Mouse (Mus musculus) layer of hippocampus, adult 11-12 months (tissue): ENCODE data around the gene Lypd1.

Experiments used
- DNase-seq: peaks from one replicate; pipeline ENCODE4 v3.0.0; 2022; ENCODE audit warnings: low spot score

Gene Lypd1

DNA sequence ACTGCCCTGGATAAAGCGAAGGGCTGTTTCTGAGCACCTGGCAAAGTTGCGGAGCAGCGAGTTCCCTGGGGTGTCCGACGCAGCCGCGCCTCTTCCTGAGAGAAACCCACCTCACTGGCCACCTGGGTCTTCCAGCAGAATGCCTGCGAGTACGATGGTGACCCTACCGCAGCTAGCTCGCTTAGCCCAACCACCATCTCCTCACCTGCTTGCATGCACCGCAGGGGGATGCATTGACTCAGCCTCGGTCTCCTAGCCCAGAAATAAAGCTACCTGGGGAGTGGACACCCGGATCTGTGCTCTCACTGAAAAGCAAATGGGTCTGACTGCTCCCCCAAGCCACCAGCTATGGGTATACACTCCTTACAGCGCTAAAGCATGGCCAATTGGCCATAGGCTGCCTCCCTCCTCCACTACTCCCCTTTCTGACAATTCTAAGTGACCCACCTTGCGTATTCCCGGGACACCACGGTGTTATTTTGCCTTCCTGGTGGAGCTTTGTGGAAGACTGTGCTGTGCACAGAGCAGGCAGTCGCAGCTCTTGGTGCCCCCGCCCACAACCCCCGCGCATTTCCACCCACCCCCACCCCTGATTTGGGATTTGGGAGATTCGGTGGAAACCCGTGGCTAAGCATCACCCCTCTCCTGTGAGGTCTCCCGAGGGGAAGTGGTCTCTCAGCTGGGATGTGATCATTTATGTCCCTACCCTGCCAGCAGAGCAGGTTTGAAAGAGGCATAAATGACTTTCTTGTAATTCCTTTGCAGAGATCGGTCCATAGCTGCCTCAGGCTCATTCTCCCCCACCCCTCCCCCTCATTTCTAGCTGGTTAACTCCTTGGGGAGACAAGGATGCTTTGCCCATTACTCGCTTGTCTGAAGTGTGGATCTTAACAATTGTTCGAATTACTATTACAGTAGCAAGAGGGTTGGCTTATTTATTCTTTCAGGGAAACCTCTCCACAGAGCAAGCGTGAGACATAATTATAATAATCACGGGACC lies at the start of gene Lypd1:
Gene Lypd1, minus strand, starts transcription at position 501 of the 1,000 bp plus-strand sequence.
- no peak for DNase-seq

GRCm38 (mm10) chr1:125951026-125951425 lies 38.1 kb upstream of the Lypd1 start:
- DNase-seq: no peak

GRCm38 (mm10) chr1:125949076-125949475 lies 36.2 kb upstream of the Lypd1 start:
- peak; percentile 21 for DNase-seq

DNA sequence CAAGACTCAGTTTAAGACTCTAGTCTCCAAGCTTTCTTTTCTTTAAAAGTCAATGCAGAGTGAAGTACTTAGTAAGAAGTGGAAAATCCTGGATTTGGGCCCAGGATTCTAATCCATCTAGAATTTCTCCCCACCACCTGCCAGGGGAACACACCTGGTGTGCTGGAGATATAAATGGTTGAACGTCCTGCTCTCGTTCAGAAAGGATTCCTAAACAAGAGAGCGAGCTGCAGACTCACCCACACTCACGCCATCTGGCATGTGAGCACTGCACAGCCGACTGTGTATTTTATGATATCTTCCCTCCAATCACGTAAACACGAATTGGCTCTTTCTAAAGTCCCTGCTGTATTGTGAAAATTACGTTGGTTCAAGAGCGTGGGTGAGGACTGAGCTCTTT lies 32.2 kb upstream of the Lypd1 start:
- DNase-seq: peak; percentile 72

- no peak for DNase-seq
These were observed 30.4 kb upstream of the Lypd1 start for GRCm38 (mm10) chr1:125943305-125943704.

GRCm38 (mm10) chr1:125925486-125925885 lies 12.6 kb upstream of the Lypd1 start:
- DNase-seq: no peak

GRCm38 (mm10) chr1:125923062-125923461 lies 10.2 kb upstream of the Lypd1 start:
- no peak for DNase-seq

DNA sequence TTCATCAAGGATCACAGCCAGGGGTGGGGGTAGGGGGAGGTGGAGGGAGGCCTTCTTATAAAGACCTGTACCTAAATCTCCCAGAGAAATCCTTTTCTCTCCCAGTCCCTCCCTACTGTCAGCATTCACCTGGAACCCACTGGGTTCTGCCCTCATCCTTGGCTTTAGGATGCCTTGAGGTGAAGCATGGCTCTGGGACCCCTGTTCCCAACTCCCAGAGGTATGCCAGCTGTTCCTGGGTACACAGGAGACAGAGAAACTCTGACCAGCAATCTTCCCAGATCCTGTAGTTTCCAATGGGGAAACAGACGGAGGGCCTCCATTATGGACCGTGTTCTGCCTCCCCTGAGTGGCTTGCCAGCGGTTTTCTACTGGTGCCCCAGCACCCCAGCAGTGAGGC lies 7.8 kb upstream of the Lypd1 start:
- no peak for DNase-seq

DNA sequence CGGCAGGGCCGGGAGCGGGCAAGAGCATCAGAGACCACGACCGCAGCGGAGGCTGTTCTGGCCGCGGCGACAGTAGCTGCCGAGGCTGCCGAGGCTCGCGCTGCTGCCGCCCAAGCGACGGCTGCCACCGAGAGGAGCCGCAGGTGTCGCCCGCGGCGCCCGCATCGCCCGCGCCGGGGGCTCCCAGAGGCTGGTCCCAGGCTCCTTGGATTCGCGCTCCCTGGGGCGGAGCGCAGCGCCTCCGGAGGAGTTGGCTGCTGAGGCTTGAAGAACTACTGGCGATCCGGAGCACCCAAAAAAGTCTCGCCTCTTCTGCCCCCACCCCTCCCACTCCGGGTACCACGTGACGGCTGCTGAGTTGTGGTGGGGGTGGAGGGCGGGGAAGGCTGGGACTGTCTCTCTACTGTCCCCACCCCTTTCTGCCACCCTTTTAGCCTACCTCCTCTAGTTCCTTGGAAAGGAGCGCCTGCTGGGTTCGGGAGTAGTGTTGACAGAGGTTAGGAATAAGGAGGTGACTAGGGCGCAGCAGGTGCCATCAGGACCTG lies 928 bp downstream of the Lypd1 start:
- DNase-seq: peak; percentile 40

DNA sequence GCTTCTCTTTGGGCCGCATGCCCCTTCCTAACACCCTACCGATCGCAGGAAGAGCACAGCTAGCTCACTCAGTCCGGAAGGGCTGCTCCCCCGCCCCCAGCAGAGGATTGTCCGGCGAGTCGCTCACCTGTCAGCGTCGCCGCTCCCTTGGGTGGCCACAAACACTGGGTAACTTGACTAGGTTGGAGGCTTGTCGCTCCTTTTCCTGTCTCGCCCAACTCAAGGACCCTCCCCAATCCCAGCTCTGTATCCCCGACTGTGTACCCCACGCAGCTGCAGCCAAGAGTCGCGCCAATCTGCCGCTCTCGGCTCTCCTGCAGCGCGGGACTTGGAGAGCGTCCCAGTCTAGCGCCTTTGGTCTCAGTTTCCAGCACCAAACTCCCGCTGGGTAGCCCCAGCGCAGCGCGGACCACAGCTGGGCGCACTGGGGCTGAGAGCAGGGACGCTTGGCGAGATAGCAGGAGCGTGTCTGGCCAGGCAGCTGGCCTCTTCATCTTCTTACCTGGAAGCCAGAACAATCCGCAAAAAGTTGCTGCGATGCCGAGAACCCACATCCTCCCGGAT lies 1.5 kb downstream of the Lypd1 start:
- peak; percentile 22 for DNase-seq

- no peak for DNase-seq
These were observed 2.0 kb downstream of the Lypd1 start for GRCm38 (mm10) chr1:125910871-125911265.

DNA sequence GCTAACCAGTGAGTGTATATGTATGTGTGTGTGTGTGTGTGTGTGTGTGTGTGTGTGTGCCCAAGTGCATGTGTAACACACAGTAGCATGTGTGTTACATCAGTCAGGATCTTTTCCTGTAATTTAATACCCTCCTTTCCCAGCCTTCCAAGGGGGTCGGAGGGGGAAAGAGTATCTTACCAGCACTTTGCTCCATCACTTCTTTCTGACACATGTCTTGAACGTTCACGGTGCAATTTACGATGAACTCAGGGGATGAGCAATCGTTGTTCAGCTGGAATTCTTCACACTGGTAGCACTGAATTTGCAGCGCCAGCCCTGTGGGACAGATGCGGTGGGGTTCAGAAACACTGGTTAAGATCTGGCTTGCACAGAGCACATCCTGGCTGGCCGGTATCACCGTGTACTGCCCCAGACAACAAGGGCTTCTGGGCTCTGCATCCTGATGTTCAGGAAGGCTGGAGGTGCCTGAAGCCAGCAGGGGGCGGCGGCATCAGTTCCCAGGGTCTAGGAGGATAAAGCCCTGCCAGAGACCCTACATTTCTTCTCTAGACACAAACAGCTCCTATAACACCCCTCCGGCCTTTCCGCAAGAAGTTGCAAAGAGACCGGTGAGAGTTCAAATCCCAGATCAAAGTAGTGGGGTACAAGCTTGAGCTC lies 2.6 kb downstream of the Lypd1 start:
- DNase-seq: peak; percentile 25

GRCm38 (mm10) chr1:125893158-125893557 lies 19.7 kb downstream of the Lypd1 start:
- no peak for DNase-seq

DNA sequence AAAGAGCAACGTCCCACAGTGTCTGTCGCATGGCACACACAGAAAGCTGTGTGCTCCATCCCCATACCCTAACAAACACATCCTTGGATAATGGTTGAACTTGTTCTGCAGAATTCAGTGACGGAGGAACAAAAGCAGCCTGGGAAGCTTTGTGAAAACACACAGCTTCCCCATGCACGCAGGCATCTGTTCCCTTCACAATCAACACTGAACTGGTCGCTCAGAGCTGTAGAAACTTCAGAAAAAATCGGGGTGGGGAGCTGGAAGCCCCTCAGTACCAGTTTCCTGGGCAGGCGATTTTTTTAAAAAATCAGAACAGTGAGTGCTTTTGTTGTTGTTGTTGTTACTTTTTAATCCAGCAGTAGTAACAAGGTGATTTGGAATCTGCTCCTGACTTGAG lies 42.8 kb downstream of the Lypd1 start:
- DNase-seq: no peak

DNA sequence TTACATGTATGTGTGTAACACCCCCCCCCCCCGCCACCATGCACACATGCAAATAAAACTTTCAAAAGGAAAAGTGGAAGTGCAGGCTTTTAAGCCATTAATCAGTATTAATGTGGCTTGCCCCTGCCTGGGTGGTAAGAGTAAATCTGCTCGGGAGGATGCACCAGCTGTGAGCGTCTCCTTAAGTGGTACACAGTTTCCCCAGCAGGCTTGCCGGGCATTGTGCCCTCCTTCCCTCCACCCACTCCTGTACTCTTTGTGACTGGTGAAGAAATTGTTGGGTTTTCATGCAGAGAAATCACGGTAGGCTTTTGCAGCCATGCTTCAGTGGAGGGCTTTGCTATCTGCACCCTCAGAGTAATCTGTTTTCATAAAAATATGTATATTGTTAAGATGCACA lies 54.3 kb downstream of the Lypd1 start:
- DNase-seq: peak; percentile 45

DNA sequence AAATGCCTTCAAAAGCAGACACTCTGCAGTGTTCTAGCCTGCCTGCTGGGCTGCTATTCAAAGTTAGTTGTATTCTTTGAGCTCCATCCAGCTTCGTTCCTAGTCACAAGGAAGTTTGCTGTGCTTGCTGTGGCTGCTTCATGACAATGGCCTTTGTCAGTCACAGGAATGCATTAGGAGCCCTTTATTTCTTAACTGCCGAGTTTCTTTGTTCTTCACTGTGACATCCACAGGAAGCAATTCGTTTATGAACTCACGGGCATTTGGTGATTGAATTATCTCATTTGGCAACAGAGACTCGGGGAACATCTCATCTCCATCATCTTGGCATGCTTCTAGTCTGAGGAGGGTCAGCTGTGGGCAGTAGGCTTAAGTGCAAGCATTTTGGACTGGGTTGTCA lies 58.3 kb downstream of the Lypd1 start:
- DNase-seq: no peak

DNA sequence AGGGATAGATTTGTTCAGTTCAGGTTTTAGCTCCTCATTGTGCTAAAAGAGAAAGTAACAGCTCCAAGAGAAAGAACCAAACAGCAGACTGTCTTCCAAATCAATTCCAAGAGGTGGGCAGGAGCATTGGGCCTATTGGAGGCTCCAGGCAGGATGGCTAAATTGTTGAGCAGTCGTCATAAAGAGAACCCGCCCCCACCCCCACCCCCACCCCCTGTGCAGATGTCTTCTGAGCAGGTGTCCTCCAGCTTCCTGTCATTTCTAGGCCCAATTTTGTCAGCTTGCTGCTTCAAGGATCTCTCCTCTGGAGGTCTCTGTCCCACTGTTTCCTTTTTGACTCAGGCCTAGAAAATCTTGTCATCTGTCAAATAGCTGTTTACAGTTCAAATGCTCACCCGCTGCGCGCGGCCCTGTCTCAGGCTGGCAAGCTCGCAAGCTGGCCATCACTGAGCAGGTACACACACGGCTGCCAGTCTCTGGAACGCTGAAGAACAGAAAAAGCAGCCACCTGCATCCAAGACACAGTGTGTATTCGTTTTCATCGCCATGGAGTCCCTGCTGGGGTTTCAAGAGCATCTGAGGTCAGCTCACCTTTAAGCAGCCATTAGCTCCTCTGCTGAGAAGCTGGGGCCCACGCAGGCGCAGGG lies 73.0 kb downstream of the Lypd1 start:
- DNase-seq: no peak

- no peak for DNase-seq
These were observed 75.4 kb downstream of the Lypd1 start for GRCm38 (mm10) chr1:125837507-125837906.

- peak; percentile 26 for DNase-seq
These were observed 89.3 kb downstream of the Lypd1 start for GRCm38 (mm10) chr1:125823611-125824010.

DNA sequence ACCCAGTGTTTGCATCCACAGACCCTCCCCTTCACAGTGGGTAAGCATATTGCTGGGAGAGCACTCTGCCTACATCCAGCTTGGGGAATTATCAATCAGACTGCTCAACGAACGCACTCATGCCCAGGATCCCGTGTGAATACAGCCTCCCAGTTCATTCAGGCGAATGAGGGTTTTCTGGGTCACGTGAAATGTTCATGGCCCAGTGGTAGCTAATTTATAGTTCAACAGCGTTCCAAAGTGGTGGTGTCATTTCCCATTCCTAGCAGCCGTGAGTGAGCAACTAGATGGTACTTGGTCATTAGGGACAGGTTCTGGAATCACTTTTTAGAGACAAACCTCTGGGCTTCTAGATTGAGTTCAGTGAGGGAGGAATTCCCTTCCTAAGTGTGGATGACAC lies 91.8 kb downstream of the Lypd1 start:
- no peak for DNase-seq
